Mouse (Mus musculus) fat pad, adult 2 months (tissue): ENCODE measurements around the gene Safb2.
"Not testable (repeated sequence)": the region's sequence is repeated elsewhere in the genome, so short reads cannot be mapped to it uniquely, and the experiment has no call there.

Source experiments
- DNase-seq: peaks from one replicate; pipeline ENCODE4 v3.0.0-alpha.2; 2011; ENCODE audit warnings: low read depth, low spot score; ENCODE audit errors: extremely low read depth

The Safb2 gene

DNA sequence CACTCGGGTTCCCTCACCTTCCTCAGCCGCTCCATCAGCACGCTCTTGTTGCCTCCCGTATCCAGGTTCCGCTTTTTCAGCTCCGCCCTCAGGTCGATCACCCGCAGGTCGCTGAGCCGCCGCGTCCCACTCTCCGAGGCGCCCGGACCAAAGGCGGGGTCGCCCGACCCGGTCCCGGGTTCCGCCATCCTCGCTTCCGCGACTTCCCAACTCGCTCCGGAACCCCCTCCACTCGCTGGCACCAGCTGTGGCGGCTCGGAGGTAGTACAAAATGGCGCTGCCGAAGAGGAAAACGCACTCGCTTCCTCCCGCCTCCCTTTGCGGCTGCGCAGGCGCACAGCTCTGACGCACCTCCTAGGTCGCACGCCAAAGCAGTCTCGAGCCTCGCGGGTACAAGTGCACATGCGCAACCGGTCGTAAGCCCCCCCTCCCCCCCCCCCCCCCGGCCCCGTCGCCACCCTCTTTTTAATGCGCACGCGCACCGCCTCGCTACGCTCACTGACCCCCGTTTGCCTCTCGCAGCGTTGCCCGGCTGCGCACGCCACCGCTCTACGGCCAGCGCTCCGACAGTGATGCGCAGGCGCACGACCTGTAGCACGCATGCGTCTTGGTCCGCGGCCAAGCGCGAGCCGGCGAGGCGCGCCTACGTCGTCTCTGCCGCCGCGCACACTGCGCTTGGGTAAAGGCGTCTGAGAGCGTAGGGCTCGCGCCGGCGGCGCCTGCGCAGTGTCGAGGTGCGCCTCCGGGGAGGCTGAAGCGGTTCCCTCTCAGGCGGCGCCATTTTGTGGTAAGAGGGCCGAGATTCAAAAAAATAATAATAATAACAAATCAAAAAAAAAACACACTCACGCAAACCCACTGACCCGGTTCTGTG, at the start of gene Safb2, which contains the start of gene Safb:
Gene Safb2 (minus strand): TSS at position 329 of the 874 bp plus-strand sequence.
Gene Safb (plus strand): TSS at position 569 of the 874 bp plus-strand sequence.
- peak; percentile 59 for DNase-seq

- no peak for DNase-seq
Measured at GRCm38 (mm10) chr17:56634023-56634422, 49.6 kb upstream of the Safb2 start.

GRCm38 (mm10) chr17:56631807-56632206, 47.4 kb upstream of the Safb2 start:
- DNase-seq: no peak

DNA sequence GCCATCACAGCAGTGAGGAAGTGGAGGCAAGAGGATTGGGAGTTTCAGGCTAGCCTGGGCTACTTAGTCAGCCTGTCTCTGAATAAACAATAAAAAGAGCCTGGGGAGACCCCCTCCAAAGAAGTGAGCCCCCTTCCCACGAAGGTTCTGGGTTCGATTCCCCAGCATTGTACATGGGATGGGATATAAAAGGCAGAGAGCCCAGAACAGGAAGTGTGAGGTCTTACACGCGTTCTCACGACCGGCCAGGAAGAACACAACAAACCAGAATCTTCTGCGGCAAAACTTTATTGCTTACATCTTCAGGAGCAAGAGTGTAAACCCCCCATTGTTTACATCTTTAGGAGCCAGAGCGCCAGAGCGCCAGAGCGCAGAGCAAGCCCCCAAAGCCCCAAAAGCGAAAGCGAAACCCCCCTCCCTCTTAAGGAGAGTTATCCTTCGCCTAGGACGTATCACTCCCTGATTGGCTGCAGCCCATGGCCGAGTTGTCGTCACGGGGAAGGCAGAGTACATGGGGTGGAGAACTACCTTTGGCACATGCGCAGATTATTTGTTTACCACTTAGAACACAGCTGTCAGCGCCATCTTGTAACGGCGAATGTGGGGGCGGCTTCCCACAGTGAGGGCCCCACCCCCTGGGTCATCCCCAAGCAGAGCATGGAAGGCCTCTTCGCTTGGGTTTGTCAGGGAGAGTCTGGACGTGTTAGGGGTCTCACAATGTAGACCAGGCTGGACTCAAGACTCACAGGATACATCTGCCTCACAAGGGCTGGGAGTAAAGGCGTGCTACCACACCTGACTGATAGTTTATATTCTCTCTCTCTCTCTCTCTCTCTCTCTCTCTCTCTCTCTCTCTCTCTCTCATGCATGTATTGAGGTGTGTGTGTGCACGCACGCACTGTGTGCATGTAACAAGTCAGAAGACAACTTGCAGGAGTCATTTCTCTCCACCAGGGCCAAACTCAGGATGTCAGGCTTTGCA, 45.7 kb upstream of the Safb2 start:
- not testable (repeated sequence) for DNase-seq

GRCm38 (mm10) chr17:56627530-56628277, 43.3 kb upstream of the Safb2 start, which contains the start of gene Catsperd:
Gene Catsperd (plus strand): TSS chr17:56628143.
- DNase-seq: no peak

GRCm38 (mm10) chr17:56626754-56627470, 42.5 kb upstream of the Safb2 start, which contains the start of gene Lonp1:
Gene Lonp1 (minus strand): TSS chr17:56626887.
- no peak for DNase-seq

DNA sequence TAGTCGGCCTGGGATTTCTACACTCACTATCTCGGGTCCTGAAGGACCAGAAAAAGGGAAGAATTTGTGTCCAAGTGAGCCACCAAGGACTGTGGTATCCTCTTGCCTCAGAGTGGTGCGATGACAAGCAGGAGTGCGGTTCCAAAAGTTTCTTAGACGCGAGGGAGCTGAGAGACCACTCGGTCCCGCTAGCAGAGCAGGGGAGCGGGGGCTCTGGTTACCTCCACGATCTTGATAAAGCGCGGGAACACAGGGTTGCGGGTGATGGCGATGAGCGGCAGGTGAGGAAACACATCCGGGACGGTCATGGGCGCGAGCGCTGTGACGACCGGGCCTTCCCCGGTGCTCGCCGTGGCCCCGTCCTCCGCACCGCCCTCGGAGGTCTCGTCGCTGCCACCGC, 41.9 kb upstream of the Safb2 start:
- no peak for DNase-seq

GRCm38 (mm10) chr17:56625495-56625894, 41.1 kb upstream of the Safb2 start:
- no peak for DNase-seq

DNA sequence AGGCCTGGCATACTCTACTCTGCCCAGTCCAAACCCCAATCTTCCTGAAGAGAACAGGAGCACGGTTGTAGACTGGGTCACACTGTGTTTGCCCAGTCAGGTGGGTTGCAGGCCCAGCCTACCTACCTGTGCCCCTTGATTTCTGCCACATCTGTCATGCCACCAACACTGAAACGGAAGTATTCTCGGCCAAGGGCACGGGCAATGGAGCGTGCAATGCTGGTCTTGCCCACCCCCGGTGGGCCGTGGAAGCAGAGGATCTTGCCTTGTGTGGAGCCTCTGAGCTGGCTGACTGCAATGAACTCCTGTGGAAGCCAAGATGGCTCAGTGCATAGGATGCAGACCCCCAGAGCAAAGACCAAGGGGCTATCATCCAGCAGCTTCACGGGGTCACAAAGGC, 33.2 kb upstream of the Safb2 start:
- DNase-seq: no peak

- DNase-seq: no peak
Measured at GRCm38 (mm10) chr17:56616725-56617124, 32.3 kb upstream of the Safb2 start.

- DNase-seq: no peak
Measured at GRCm38 (mm10) chr17:56615792-56616191, 31.4 kb upstream of the Safb2 start.

DNA sequence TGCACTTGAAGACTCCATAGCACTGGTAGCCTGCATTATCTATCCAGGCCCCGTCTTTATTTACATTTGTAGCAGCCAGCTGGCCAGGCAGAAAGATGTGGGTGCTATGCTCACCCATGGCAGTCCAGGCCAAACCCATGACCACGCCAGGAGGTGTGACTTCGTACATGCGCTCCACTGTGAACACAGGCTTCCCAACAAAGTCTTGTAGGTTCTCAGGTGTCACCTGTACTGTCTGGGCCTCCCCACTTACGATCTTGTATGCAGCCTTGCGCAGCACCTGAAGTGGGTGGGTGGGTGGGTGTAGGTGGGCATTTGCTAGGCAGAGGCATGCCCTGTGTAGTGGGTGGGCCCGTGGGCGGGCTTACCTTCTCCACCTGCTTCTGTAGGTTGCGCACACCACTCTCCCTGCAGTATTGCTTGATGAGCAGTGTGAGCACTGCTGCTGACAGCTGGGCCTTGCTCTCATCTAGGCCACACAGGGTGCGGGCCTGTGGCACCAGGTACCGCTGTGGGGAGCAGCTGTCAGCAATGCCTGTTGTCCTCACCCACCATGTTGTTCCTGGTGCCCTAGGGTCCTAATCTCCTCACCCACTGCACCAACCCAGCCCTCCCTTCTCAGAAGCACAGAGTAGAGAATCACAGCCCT, 30.9 kb upstream of the Safb2 start:
- DNase-seq: no peak

- DNase-seq: no peak
Measured at GRCm38 (mm10) chr17:56614391-56615135, 30.2 kb upstream of the Safb2 start.

DNA sequence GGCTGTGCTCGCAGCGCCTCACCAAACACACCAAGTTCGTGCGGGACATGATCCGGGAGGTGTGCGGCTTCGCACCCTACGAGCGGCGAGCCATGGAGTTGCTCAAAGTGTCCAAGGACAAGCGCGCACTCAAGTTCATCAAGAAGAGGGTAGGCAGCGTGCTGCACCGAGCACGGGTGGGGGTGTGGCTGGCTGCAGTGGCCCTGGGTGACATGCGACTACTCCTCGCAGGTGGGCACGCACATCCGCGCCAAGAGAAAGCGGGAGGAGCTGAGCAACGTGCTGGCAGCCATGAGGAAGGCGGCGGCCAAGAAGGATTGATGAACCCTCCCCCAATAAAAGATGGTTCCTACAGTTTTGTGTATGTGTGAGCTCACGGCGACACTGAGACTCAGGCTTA, 29.5 kb upstream of the Safb2 start:
- DNase-seq: not testable (repeated sequence)

- no peak for DNase-seq
Measured at GRCm38 (mm10) chr17:56613236-56613844, 29.0 kb upstream of the Safb2 start, which contains the start of gene Rpl36. Gene Rpl36 (plus strand): TSS chr17:56613416.

DNA sequence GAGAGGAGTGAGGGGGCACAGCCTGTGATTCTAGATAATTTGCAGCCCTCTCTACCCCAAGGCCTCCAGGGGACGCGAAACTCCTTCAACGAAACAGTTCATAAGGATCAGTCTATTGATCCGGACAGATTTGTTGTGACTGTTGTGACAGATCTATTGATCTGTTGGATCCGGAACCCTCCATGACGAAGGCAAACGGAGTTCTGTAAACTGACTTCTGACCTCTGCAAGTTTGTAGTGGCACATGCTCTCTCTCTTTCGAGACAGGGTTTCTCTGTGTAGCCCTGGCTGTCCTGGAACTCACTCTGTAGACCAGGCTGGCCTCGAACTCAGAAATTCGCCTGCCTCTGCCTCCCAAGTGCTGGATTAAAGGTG, 28.2 kb upstream of the Safb2 start:
- not testable (repeated sequence) for DNase-seq

GRCm38 (mm10) chr17:56611861-56612564, 27.6 kb upstream of the Safb2 start:
- no peak for DNase-seq

DNA sequence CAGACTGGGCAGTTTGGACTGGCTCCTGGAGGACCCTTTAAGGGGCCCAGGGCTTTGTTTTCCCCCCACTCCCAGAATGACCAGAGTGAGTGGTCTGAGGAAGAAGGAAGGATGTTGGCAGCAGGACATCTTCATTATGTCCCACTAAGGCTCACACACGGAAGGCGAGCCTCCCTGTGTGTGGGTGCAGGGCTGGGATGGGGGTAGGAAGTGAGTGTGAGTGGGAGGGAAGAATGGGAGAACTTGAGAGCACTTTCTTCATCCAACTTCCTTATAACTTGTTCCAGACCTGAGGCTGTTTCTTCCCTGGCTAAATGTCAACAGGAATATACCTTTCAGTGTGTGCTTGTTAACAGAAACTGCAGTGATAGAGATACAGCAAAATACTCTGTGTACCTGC, 26.9 kb upstream of the Safb2 start:
- no peak for DNase-seq
